Mouse (Mus musculus): ENCODE results near the gene Anapc2. TPM values are rescaled to one million over a fixed set of nuclear protein-coding genes. Genes with fewer than 3 reads are reported as not detected.

Gene Anapc2
- polyA plus RNA-seq, 1 experiment from 2014 or later = 89.0 TPM

DNA sequence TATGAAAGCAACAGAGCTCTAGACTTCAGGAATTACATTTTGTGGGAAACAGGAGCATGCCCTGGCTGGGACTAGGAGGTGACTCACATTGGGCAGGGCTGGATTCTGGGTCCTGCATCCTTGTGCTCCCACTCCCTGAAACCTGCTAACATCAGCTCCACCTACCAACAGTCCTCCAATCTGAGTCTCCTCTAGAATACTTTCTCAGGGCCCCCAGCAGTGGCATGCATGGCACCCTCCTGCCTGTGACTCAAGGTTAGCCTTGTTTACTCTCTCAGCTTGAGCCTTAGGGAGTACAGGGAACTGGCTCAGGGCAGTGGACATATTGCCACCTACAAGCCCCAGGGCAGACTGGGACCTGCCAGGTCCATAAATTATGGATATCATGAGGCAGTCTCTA, 34.2 kb upstream of the Anapc2 start:
- H3K4me1 ChIP-seq (ENCODE audit: insufficient read depth, low read depth, low read length) = peaks cover 11% of the 10 kb centered on the region
- no peaks in the 10 kb centered on the region for H3K36me3 ChIP-seq (ENCODE audit: insufficient read depth, low read length)
- H3K9me3 ChIP-seq (ENCODE audit: low read length) = no peaks in the 10 kb centered on the region
- DNase-seq (ENCODE audit: low spot score) (peak; percentile 70), ATAC-seq (peak; percentile 43)
- no peak for TF ChIP-seq CTCF (IDR thresholded peaks at IDR 0.05)
- no peak; the same call in 1 of the 2 replicates for TF ChIP-seq EP300 (IDR thresholded peaks at IDR 0.05)
- H3K27me3 ChIP-seq (replicated peaks; ENCODE audit: insufficient read depth, low read length) = peaks cover 9% of the 10 kb centered on the region; the same call in 1 of the 2 replicates
- H3K4me2 ChIP-seq (replicated peaks; ENCODE audit: low read depth, low read length) = no peak overlapping the region
- no peak overlapping the region for H3K4me3 ChIP-seq (ENCODE audit: low read depth, low read length)
- H3K9ac ChIP-seq (replicated peaks; ENCODE audit: low read depth) = no peak overlapping the region
- peak overlapping the region; percentile 69 for H3K27ac ChIP-seq (ENCODE audit: low read length)

DNA sequence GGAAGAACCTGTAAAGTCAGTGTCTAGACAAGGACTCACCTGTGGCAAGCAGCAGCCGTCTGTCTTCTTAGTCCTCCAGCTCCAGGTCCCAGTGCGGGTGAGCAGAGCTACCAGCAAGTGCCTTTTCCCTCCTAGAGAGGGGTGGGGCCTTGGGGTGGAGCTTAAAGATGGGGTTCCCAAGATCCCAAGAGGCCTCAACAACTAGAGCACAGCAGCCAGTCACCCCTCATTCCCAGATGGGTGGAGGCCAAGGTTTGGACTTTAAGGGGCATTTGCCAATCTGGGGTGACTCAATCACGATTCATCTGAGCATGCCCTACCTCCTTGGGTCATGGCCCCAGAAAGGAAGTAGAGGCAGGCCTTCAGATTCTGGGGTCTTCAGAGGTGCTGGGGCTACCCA, 32.5 kb upstream of the Anapc2 start:
- H3K4me3 ChIP-seq (ENCODE audit: low read depth, low read length) = no peak overlapping the region
- H3K4me2 ChIP-seq (replicated peaks; ENCODE audit: low read depth, low read length) = no peak overlapping the region
- 77% methylated on average over 3 of the region's 3 CpGs for WGBS
- peaks cover 9% of the 10 kb centered on the region; the same call in 1 of the 2 replicates for H3K27me3 ChIP-seq (replicated peaks; ENCODE audit: insufficient read depth, low read length)
- TF ChIP-seq CTCF (IDR thresholded peaks at IDR 0.05) (no peak), EP300 (IDR thresholded peaks at IDR 0.05) (no peak)
- no peak overlapping the region for H3K9ac ChIP-seq (replicated peaks; ENCODE audit: low read depth)
- no peaks in the 10 kb centered on the region for H3K36me3 ChIP-seq (ENCODE audit: insufficient read depth, low read length)
- DNase-seq (ENCODE audit: low spot score) (no peak), ATAC-seq (no peak)
- peaks cover 11% of the 10 kb centered on the region for H3K4me1 ChIP-seq (ENCODE audit: insufficient read depth, low read depth, low read length)
- H3K9me3 ChIP-seq (ENCODE audit: low read length) = no peaks in the 10 kb centered on the region
- H3K27ac ChIP-seq (ENCODE audit: low read length) = no peak overlapping the region

DNA sequence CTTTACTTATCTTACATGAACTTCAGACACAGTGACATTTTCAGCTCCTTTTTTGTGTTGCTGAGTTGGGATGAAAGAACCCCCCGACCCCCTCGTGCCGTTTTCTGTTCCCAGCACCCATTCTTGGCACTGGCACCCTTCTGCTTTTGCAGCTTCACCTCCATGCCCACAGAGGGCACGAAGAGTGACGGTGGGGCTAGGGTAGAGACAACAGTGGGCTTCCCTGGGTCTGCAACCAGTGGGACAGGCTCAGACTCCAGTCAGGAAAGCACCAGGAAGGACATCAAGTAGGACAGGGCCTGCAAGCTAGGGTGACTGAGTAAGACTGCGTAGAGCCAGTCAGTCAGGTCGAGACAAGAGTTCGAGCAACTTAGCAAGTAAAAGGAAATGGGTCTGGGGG, 32.0 kb upstream of the Anapc2 start:
- Histone ChIP-seq H3K9ac (replicated peaks; ENCODE audit: low read depth) (no peak overlapping the region), H3K4me1 (ENCODE audit: insufficient read depth, low read depth, low read length) (peaks cover 11% of the 10 kb centered on the region), H3K27me3 (replicated peaks; ENCODE audit: insufficient read depth, low read length) (peaks cover 9% of the 10 kb centered on the region; the same call in 1 of the 2 replicates), H3K9me3 (ENCODE audit: low read length) (no peaks in the 10 kb centered on the region), H3K4me3 (ENCODE audit: low read depth, low read length) (no peak overlapping the region), H3K36me3 (ENCODE audit: insufficient read depth, low read length) (no peaks in the 10 kb centered on the region), H3K4me2 (replicated peaks; ENCODE audit: low read depth, low read length) (peak overlapping the region; percentile 79), H3K27ac (ENCODE audit: low read length) (no peak overlapping the region)
- DNase-seq (ENCODE audit: low spot score) = no peak
- no peak for ATAC-seq
- TF ChIP-seq CTCF (IDR thresholded peaks at IDR 0.05) (no peak), EP300 (IDR thresholded peaks at IDR 0.05) (no peak)
- 46% methylated on average over 8 of the region's 8 CpGs for WGBS

DNA sequence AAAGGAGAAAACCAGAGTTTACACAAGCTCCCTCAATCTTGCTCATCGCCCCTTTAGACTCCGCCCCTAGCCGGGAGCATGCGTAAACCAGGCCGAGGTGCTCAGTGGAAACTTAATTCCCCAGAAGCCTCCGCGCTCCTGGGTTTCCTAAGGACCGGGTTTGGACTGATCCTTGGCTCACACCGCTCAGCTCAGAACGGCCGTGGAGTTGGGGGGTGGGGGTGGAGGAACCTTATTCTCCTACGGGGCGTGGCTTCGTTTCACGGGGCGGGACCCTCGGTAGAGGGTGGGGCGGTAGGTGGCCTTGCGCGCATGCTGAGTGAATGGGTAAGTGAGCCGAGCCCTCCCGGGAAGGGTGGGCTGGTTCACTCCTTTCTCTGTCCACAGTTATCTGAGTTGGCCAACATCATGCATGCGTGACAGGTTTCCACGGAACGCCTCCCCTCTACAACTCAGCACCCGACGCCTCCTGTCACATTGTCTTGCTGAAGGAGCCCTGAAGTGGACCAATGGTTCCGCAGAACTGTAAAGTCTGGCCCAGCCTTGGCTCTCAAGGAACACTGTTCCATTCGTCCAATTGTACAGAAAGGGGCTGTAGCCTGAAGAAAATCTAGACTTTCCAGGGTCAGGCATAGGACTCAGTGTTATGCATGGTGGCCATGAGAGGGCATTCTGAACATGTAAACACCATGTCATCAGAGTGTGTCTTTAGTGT, 31.4 kb upstream of the Anapc2 start:
- DNase-seq (ENCODE audit: low spot score) (peak; percentile 88), ATAC-seq (peak; percentile 85)
- no peak overlapping the region for H3K9ac ChIP-seq (replicated peaks; ENCODE audit: low read depth)
- H3K4me3 ChIP-seq (ENCODE audit: low read depth, low read length) = peak overlapping the region; percentile 44
- TF ChIP-seq CTCF (IDR thresholded peaks at IDR 0.05) (no peak; the same call in 1 of the 2 replicates), EP300 (IDR thresholded peaks at IDR 0.05) (no peak; the same call in 1 of the 2 replicates)
- WGBS = 2% methylated on average over 29 of the region's 29 CpGs
- H3K4me1 ChIP-seq (ENCODE audit: insufficient read depth, low read depth, low read length) = peaks cover 11% of the 10 kb centered on the region
- H3K36me3 ChIP-seq (ENCODE audit: insufficient read depth, low read length) = no peaks in the 10 kb centered on the region
- H3K27ac ChIP-seq (ENCODE audit: low read length) = peak overlapping the region; percentile 16; the same call in 1 of the 2 replicates
- H3K9me3 ChIP-seq (ENCODE audit: low read length) = no peaks in the 10 kb centered on the region
- peak overlapping the region; percentile 79 for H3K4me2 ChIP-seq (replicated peaks; ENCODE audit: low read depth, low read length)
- peaks cover 9% of the 10 kb centered on the region; the same call in 1 of the 2 replicates for H3K27me3 ChIP-seq (replicated peaks; ENCODE audit: insufficient read depth, low read length)

DNA sequence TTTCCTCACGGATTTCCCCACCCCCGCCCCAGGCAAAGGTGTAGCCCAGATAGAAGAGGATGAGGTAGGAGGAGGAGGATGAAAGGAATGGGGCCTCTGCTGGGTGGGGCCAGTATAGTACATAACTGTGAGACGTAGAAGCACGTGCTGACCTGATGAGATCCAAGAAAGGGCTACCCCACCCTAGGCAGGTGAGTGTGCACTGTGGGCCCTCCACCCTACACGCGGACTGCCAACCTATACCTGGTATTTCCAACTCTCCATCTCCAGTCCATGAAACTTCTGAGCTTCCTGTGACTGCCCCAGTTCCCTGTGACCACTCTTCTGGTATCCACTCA, 30.9 kb upstream of the Anapc2 start:
- Histone ChIP-seq H3K4me1 (ENCODE audit: insufficient read depth, low read depth, low read length) (peaks cover 11% of the 10 kb centered on the region), H3K27ac (ENCODE audit: low read length) (peak overlapping the region; percentile 16; the same call in 1 of the 2 replicates), H3K4me2 (replicated peaks; ENCODE audit: low read depth, low read length) (peak overlapping the region; percentile 79), H3K27me3 (replicated peaks; ENCODE audit: insufficient read depth, low read length) (peaks cover 9% of the 10 kb centered on the region; the same call in 1 of the 2 replicates), H3K9ac (replicated peaks; ENCODE audit: low read depth) (no peak overlapping the region), H3K36me3 (ENCODE audit: insufficient read depth, low read length) (no peaks in the 10 kb centered on the region), H3K9me3 (ENCODE audit: low read length) (no peaks in the 10 kb centered on the region), H3K4me3 (ENCODE audit: low read depth, low read length) (peak overlapping the region; percentile 44; the same call in 1 of the 2 replicates)
- TF ChIP-seq CTCF (IDR thresholded peaks at IDR 0.05) (no peak), EP300 (IDR thresholded peaks at IDR 0.05) (0 out of 2 replicates have a peak, but pooled peaks have one; percentile 26)
- 12% methylated on average over 6 of the region's 6 CpGs for WGBS
- peak; percentile 32 for ATAC-seq
- DNase-seq (ENCODE audit: low spot score) = peak; percentile 51

DNA sequence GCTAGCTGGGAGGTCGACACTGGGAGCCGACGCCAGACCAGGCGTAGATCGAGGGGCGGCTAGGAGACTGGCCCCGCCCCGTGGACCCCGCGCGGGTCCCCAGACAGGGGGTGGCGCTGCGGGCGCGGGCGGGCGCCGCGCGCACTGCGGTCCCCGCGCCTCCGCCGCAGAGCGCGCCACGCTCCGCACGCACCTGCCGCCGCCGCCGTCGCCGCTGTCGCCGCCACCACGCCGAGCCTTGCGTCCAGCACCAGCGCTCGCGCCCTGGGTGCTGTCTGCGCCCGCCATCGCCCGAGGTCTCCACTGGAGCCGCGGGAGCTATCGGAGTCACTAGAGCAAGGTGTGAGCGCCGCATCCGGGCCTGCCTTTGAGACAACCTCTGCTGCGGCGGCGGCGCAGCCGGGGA, 30.2 kb upstream of the Anapc2 start, which contains the start of the genes Rnf208 and Cysrt1:
Rnf208 (plus strand) TSS at position 155 of the 406 bp plus-strand sequence.
Cysrt1 (minus strand) TSS at position 352 of the 406 bp plus-strand sequence.
- peak within 1 kb of the TSS; percentile 16; the same call in 1 of the 2 replicates for H3K27ac ChIP-seq (ENCODE audit: low read length)
- DNase-seq (ENCODE audit: low spot score) = no peak
- H3K36me3 ChIP-seq (ENCODE audit: insufficient read depth, low read length) = no peaks in the 10 kb centered on the region
- TF ChIP-seq EP300 (IDR thresholded peaks at IDR 0.05) (no peak), CTCF (IDR thresholded peaks at IDR 0.05) (no peak)
- H3K9ac ChIP-seq (replicated peaks; ENCODE audit: low read depth) = no peak within 1 kb of the TSS
- ATAC-seq = no peak
- 1% methylated on average over 43 of the region's 59 CpGs for WGBS
- peak within 1 kb of the TSS; percentile 44 for H3K4me3 ChIP-seq (ENCODE audit: low read depth, low read length)
- no peaks in the 10 kb centered on the region for H3K9me3 ChIP-seq (ENCODE audit: low read length)
- H3K4me1 ChIP-seq (ENCODE audit: insufficient read depth, low read depth, low read length) = peaks cover 11% of the 10 kb centered on the region
- H3K27me3 ChIP-seq (replicated peaks; ENCODE audit: insufficient read depth, low read length) = peaks cover 9% of the 10 kb centered on the region; the same call in 1 of the 2 replicates
- H3K4me2 ChIP-seq (replicated peaks; ENCODE audit: low read depth, low read length) = peak within 1 kb of the TSS; percentile 79

All from lung, postnatal 0 days (tissue).